Mouse (Mus musculus) mature B cell (primary cell): ENCODE results near the gene Hemk1.

Source experiments
- in situ Hi-C: fragments of 300-500 bp; cut with MboI; formaldehyde crosslinking; loops from 2 replicates; pipeline ENCODE4 v1.14.3; 2019

Gene Hemk1

GRCm38 (mm10) chr9:107295616-107296015, 42.5 kb downstream of the Hemk1 start:
- in situ Hi-C loops = loop anchor here (5.0 to 25.0 kb wide), 3 partner anchors 37 to 608 kb away; partner anchors contain the start of gene Tex264

DNA sequence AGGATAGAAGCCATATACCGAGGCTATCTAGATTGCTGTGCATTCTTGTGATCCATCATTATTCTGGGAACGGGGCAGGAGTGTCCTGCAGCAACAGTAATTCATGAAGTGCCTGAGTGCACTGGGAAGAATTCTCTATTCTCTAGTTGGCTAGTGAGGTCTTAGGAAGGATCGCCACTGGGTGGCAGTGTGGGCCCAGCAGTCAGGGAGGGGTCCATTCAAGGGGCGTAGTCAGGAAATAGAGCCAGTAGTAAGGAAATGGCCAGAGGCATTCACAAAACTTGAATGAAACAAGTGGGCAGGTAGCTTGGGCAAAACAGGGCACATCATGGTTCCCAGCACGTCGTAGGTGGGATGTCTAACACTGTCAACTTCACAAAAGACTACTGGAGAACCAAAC, 43.9 kb downstream of the Hemk1 start:
- in situ Hi-C loops = loop anchor here (10.0 to 25.0 kb wide), 2 partner anchors 389 to 607 kb away; partner anchors contain the start of gene Tex264

DNA sequence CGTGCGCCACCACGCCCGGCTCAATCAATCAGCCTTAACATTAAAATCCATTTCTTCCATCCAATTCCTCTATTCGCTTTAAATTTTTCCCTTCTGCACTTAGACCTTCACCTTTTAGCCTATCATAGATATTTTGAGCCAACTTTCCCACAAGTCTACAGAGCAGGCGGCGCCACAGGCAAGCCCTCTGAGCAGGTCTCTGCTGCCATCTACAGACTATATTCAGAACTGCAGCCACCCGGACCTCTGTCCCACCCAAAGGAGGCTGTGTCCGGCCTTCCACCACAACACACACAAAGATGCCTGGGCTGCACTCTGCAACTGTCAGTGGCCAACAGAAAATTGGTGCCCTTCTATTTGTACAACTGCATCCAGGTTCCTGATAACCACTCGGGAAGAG, 47.3 kb downstream of the Hemk1 start:
- in situ Hi-C loops = loop anchor here (10.0 to 25.0 kb wide), 2 partner anchors 386 to 604 kb away; partner anchors contain the start of gene Tex264

DNA sequence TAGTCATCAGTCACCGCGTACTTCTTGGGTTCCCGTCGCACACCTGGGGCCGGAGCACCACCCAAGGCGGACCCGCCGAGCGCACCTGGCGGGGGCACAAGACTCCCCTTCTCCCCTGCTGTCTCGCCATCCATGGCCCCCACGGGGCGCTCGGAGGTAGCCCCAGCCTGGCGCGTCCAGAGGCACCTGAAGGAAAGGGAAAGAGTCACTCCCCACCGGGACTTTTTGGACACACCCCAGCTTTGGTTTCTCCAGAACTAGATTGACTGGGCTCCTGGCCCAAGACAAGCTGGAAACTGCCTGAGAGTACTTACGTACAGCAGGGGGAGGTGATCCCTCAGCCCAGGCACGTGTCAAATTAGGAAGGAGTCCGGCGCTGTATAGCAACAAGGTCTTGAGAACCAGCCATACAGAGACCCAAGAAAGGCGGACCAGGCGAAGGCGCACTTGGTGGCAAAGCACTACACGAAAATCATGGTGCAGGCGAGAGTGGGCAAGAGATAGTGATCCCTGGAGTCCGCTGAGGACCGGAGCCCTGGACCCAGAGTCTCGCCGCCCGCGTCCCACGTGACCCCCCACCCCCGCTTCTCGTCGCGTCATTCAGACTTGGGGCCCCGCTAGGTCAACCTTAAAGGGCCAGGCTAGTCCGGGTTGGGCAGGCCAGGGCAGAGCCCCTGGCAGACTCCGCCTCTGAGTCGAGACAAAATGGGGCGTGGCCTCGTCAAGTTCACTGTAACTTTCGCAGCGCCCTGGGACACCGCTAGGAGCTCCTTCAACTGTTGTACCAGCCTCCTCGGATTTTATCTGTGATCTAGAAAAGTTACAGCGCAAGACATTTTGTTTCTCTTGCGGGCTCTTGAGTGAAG, 48.7 kb downstream of the Hemk1 start, which contains the start of gene Mapkapk3:
Gene Mapkapk3 (minus strand): TSS at position 667 of the 866 bp plus-strand sequence.
- in situ Hi-C loops = loop anchor here (10.0 to 25.0 kb wide), 2 partner anchors 385 to 602 kb away; partner anchors contain the start of gene Tex264

DNA sequence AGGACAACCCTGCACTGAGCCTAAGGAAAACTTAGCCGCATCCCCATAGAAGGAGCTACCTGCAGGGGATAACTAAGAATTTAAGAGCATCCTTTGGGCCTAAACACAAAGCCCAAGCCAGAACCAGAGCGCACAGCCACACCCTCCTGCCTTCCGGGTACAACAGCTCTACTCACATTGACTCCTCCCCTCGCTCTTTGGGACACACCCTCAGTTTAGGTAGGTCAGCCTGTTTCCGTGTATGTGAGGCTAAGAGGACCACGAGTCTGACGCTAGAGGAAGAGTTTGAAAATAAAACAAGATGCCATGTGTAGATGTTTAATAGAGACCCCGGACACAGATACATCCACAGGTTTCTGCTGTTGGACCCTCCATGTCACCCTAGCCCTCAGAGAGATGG, 49.4 kb downstream of the Hemk1 start:
- in situ Hi-C loops = loop anchor here (25.0 kb wide), 1 partner anchor 601 kb away; the partner anchor contains the start of gene Tex264

DNA sequence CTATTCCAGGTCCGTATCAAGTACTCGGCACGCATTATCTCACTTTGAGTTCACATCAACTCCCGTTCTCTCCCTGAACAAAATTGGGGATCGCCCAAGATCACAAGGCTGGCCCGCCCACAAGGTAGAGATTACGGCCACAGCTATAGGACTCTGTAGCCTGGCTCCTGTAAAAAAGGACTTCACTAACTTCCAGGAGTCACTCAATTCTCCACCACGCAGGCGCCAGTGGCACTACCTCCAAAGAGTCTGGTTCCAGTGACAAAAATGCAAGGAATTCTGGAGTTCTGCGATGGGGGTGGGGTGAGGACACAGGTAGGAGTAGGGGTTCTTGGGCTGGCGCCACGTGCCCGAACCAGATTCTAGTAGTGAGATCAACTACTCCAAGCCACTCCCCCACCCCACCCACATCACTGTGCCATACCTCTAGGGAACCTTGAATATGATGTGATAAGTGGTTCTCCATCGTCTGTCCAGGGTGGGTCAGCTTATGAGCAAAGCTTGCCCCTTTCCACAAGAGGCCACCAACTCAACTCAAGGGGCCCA, 50.0 kb downstream of the Hemk1 start:
- in situ Hi-C loops = loop anchor here (25.0 kb wide), 1 partner anchor 601 kb away; the partner anchor contains the start of gene Tex264

- in situ Hi-C loops = loop anchor here (25.0 kb wide), 1 partner anchor 600 kb away; the partner anchor contains the start of gene Tex264
Observed at GRCm38 (mm10) chr9:107287294-107287693, 50.9 kb downstream of the Hemk1 start.

DNA sequence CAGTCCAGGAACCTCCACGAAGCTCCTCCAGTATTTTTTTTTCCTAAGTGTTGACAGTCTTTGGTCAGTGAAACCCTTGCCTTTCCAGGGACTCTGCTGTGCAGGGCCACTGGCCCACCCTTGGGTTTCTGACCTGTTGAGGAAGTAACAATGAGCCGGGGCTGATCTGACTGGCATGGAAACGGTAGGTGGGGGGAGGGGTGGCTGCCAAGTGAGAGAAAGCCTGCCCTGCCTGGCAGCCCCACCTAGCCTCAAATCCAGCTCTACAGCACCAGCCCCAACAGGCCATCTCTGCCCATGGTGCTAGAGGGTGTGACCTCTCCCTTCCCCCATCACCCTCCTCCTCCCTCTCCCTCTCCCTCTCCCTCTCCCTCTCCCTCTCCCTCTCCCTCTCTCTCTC, 53.1 kb downstream of the Hemk1 start:
- in situ Hi-C loops = loop anchor here (25.0 kb wide), 1 partner anchor 598 kb away; the partner anchor contains the start of gene Tex264

DNA sequence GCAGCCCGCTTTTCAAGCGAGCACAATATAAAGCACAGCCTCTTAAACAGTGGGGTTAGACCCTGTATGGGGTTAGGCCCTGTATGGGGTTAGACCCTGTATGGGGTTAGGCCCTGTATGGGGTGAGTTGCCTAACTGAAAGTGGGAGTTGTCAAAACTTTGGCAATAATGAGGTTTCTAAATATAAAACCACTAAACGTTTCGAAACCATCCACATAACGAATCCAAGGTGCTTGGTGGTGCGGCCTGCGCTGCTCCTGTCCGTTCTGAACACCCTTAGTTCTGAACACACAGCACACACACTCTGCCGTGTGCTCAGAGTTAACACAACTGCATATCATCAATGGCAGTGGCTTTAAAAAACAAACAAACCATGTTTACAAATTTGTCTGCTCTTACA, 55.2 kb downstream of the Hemk1 start:
- in situ Hi-C loops = loop anchor here (25.0 kb wide), 1 partner anchor 596 kb away; the partner anchor contains the start of gene Tex264

DNA sequence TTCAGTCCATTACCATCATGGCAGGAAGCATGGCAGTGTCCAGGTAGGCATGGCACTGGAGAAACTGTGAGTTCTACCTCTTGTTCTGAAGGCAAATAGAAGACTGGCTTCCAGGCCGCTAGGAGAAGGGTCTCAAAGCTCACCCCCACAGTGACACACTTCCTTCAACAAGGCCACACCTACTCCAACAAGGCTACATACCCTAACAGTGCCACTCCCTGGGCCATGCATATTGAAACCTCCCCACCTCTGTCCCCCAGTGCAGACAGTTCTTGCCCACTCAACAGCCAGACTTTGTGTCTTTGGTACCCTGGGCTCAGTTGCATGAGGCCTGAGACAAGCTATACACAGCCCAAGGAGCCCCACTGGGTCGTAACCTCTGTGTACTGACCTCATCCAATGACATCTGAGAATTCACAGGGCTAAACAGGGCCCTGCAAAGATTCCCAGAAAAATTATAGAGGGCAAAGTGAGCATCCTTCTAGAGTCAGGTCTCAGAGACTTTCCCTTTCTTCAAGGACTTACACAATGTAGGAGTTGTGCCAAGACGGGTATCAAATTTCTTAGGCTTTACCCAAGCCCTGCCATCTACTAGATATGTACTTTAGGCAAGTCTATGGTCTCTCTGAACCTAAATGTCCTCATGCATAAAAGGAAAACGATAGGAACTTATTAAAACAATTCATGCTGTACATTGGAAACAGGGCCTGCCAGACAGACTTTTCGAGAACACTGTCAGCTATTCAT, 56.7 kb downstream of the Hemk1 start:
- in situ Hi-C loops = loop anchor here (25.0 kb wide), 1 partner anchor 594 kb away; the partner anchor contains the start of gene Tex264

GRCm38 (mm10) chr9:107280322-107281027, 57.7 kb downstream of the Hemk1 start:
- in situ Hi-C loops = loop anchor here (25.0 kb wide), 1 partner anchor 593 kb away; the partner anchor contains the start of gene Tex264

- in situ Hi-C loops = loop anchor here (25.0 kb wide), 1 partner anchor 592 kb away; the partner anchor contains the start of gene Tex264
Observed at GRCm38 (mm10) chr9:107279378-107280321, 58.5 kb downstream of the Hemk1 start.

- in situ Hi-C loops = loop anchor here (25.0 kb wide), 1 partner anchor 591 kb away; the partner anchor contains the start of gene Tex264
Observed at GRCm38 (mm10) chr9:107278527-107279377, 59.4 kb downstream of the Hemk1 start.

GRCm38 (mm10) chr9:107278126-107278525, 60.0 kb downstream of the Hemk1 start:
- in situ Hi-C loops = loop anchor here (25.0 kb wide), 1 partner anchor 591 kb away; the partner anchor contains the start of gene Tex264

GRCm38 (mm10) chr9:107277603-107278002, 60.5 kb downstream of the Hemk1 start:
- in situ Hi-C loops = loop anchor here (25.0 kb wide), 1 partner anchor 590 kb away; the partner anchor contains the start of gene Tex264
